Mouse (Mus musculus): ENCODE data around the gene Wbp1l. TPM values are rescaled to one million over a fixed set of nuclear protein-coding genes. Genes with fewer than 3 reads are reported as not detected.

The Wbp1l gene
- polyA plus RNA-seq, 1 experiment from 2014 or later, result 37.7 TPM

- ATAC-seq (ENCODE audit: low read depth) (no peak), DNase-seq (ENCODE audit: low spot score) (no peak)
- Histone ChIP-seq H3K27ac (replicated peaks; ENCODE audit: low read depth, low read length) (no peak overlapping the region), H3K4me2 (ENCODE audit: low read depth, low read length) (no peak overlapping the region), H3K36me3 (ENCODE audit: control insufficient read depth, insufficient read depth, low read length) (no peaks in the 10 kb centered on the region), H3K4me1 (ENCODE audit: control insufficient read depth, insufficient read depth, low read length) (no peaks in the 10 kb centered on the region), H3K9ac (ENCODE audit: low read depth, low read length) (no peak overlapping the region), H3K27me3 (replicated peaks; ENCODE audit: control insufficient read depth, insufficient read depth, low read length) (no peaks in the 10 kb centered on the region), H3K4me3 (ENCODE audit: low read depth, low read length) (no peak overlapping the region), H3K9me3 (ENCODE audit: control insufficient read depth, low read length) (no peaks in the 10 kb centered on the region)
- 64% methylated on average over 6 of the region's 6 CpGs for WGBS
Observed at GRCm38 (mm10) chr19:46662784-46663183, 63.9 kb downstream of the Wbp1l start.

- WGBS, result 43% methylated on average over 7 of the region's 7 CpGs
- Histone ChIP-seq H3K27ac (replicated peaks; ENCODE audit: low read depth, low read length) (no peak overlapping the region), H3K4me1 (ENCODE audit: control insufficient read depth, insufficient read depth, low read length) (no peaks in the 10 kb centered on the region), H3K27me3 (replicated peaks; ENCODE audit: control insufficient read depth, insufficient read depth, low read length) (no peaks in the 10 kb centered on the region), H3K4me2 (ENCODE audit: low read depth, low read length) (no peak overlapping the region), H3K36me3 (ENCODE audit: control insufficient read depth, insufficient read depth, low read length) (no peaks in the 10 kb centered on the region), H3K9ac (ENCODE audit: low read depth, low read length) (no peak overlapping the region), H3K9me3 (ENCODE audit: control insufficient read depth, low read length) (no peaks in the 10 kb centered on the region), H3K4me3 (ENCODE audit: low read depth, low read length) (no peak overlapping the region)
- peak; percentile 50 for DNase-seq (ENCODE audit: low spot score)
- ATAC-seq (ENCODE audit: low read depth), result peak; percentile 64; the same call in 1 of the 2 replicates
Observed at GRCm38 (mm10) chr19:46665474-46665873, 66.6 kb downstream of the Wbp1l start.

GRCm38 (mm10) chr19:46667300-46667699, 68.4 kb downstream of the Wbp1l start:
- Histone ChIP-seq H3K9ac (ENCODE audit: low read depth, low read length) (no peak overlapping the region), H3K9me3 (ENCODE audit: control insufficient read depth, low read length) (no peaks in the 10 kb centered on the region), H3K27me3 (replicated peaks; ENCODE audit: control insufficient read depth, insufficient read depth, low read length) (no peaks in the 10 kb centered on the region), H3K4me1 (ENCODE audit: control insufficient read depth, insufficient read depth, low read length) (no peaks in the 10 kb centered on the region), H3K4me2 (ENCODE audit: low read depth, low read length) (no peak overlapping the region), H3K27ac (replicated peaks; ENCODE audit: low read depth, low read length) (no peak overlapping the region), H3K36me3 (ENCODE audit: control insufficient read depth, insufficient read depth, low read length) (no peaks in the 10 kb centered on the region), H3K4me3 (ENCODE audit: low read depth, low read length) (no peak overlapping the region)
- DNase-seq (ENCODE audit: low spot score), result no peak
- ATAC-seq (ENCODE audit: low read depth), result no peak
- 59% methylated on average over 11 of the region's 11 CpGs for WGBS

DNA sequence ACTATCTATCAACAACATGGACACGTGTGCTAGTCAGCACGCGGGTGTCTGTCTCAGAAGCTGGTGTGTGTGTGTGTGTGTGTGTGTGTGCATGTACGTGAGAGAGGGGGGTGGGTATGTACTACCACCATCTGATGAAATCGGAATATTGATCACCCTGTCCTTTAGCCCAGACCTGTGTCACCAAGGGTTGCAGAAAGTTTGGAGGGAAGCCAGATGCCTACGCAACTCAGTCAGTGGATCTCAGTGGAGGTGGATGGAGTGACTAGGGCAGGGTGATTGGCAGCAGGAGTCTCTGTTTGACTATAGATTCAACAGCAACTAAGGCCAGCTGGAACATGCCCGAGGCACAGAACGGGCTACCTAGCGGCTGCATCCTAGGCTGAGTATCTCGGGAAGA, 69.4 kb downstream of the Wbp1l start:
- H3K4me3 ChIP-seq (ENCODE audit: low read depth, low read length), result no peak overlapping the region
- H3K4me1 ChIP-seq (ENCODE audit: control insufficient read depth, insufficient read depth, low read length), result no peaks in the 10 kb centered on the region
- no peak for ATAC-seq (ENCODE audit: low read depth)
- H3K9ac ChIP-seq (ENCODE audit: low read depth, low read length), result no peak overlapping the region
- H3K27me3 ChIP-seq (replicated peaks; ENCODE audit: control insufficient read depth, insufficient read depth, low read length), result no peaks in the 10 kb centered on the region
- no peak overlapping the region for H3K27ac ChIP-seq (replicated peaks; ENCODE audit: low read depth, low read length)
- no peaks in the 10 kb centered on the region for H3K9me3 ChIP-seq (ENCODE audit: control insufficient read depth, low read length)
- no peak for DNase-seq (ENCODE audit: low spot score)
- no peaks in the 10 kb centered on the region for H3K36me3 ChIP-seq (ENCODE audit: control insufficient read depth, insufficient read depth, low read length)
- WGBS, result 81% methylated on average over 10 of the region's 10 CpGs
- no peak overlapping the region for H3K4me2 ChIP-seq (ENCODE audit: low read depth, low read length)

GRCm38 (mm10) chr19:46669802-46670201, 70.9 kb downstream of the Wbp1l start:
- Histone ChIP-seq H3K9me3 (ENCODE audit: control insufficient read depth, low read length) (no peaks in the 10 kb centered on the region), H3K27me3 (replicated peaks; ENCODE audit: control insufficient read depth, insufficient read depth, low read length) (no peaks in the 10 kb centered on the region), H3K4me2 (ENCODE audit: low read depth, low read length) (no peak overlapping the region), H3K36me3 (ENCODE audit: control insufficient read depth, insufficient read depth, low read length) (no peaks in the 10 kb centered on the region), H3K27ac (replicated peaks; ENCODE audit: low read depth, low read length) (no peak overlapping the region), H3K4me1 (ENCODE audit: control insufficient read depth, insufficient read depth, low read length) (no peaks in the 10 kb centered on the region), H3K4me3 (ENCODE audit: low read depth, low read length) (no peak overlapping the region), H3K9ac (ENCODE audit: low read depth, low read length) (no peak overlapping the region)
- DNase-seq (ENCODE audit: low spot score), result no peak
- WGBS, result 83% methylated on average over 5 of the region's 5 CpGs
- no peak for ATAC-seq (ENCODE audit: low read depth)

DNA sequence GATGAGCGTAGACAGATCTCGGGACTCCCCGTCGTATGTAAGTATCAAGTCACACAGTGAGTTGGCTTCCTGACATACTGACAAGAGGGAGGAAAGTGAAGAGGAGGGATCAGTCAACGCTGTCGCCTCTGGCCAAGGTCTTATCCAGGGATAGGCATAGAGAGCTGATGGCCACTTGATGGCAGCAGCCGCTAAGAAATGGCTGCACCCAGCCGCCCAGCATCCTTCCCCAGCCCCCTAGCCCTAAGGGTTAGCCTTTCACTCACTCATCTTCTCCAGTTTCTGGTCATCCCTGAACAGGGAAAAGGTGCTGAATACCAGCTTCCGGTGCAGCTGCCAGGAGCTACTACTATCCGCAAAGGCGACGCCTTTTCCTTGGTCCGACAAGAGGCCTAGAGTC, 71.8 kb downstream of the Wbp1l start:
- H3K4me2 ChIP-seq (ENCODE audit: low read depth, low read length), result no peak overlapping the region
- DNase-seq (ENCODE audit: low spot score), result peak; percentile 44
- WGBS, result 14% methylated on average over 13 of the region's 13 CpGs
- no peak overlapping the region for H3K27ac ChIP-seq (replicated peaks; ENCODE audit: low read depth, low read length)
- no peaks in the 10 kb centered on the region for H3K4me1 ChIP-seq (ENCODE audit: control insufficient read depth, insufficient read depth, low read length)
- peak; percentile 76; the same call in 1 of the 2 replicates for ATAC-seq (ENCODE audit: low read depth)
- H3K27me3 ChIP-seq (replicated peaks; ENCODE audit: control insufficient read depth, insufficient read depth, low read length), result no peaks in the 10 kb centered on the region
- no peak overlapping the region for H3K9ac ChIP-seq (ENCODE audit: low read depth, low read length)
- no peaks in the 10 kb centered on the region for H3K9me3 ChIP-seq (ENCODE audit: control insufficient read depth, low read length)
- no peaks in the 10 kb centered on the region for H3K36me3 ChIP-seq (ENCODE audit: control insufficient read depth, insufficient read depth, low read length)
- no peak overlapping the region for H3K4me3 ChIP-seq (ENCODE audit: low read depth, low read length)

DNA sequence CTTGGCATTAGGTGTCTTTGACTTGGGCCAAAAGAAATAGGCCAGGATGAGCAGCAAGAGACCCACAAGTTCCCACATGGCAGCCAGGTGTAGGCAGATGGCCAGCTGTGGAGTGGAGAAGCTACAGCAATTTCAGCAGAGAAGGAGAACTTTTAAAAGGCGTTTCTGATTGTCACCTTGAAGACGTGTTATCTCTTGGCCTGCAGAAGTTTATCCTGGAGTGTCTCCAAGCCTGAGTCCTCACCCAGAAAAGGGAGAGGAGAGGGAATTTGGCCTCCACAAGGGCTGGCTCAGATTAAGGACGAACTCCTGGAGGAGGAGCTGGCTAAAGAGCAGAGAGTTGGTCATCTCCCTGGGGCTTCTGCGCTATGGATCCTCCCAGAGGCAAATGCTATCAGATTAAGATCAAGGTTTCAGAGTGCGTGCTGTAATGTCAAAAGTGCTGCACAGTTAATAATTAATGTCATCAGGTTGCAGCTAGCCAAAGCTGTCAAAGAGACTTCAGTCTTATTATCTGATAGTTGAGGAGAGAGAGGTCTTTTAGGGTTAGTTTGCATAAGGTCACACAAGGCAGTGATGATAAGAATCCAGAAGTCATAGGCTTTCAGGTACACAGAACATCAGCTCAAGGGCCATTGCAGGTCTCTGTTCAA, 74.0 kb downstream of the Wbp1l start, which contains the start of gene Cyp17a1:
Gene Cyp17a1, minus strand, starts transcription at position 407 of the 653 bp plus-strand sequence.
- Histone ChIP-seq H3K4me2 (ENCODE audit: low read depth, low read length) (no peak within 1 kb of the TSS), H3K27ac (replicated peaks; ENCODE audit: low read depth, low read length) (no peak within 1 kb of the TSS), H3K9ac (ENCODE audit: low read depth, low read length) (no peak within 1 kb of the TSS), H3K4me1 (ENCODE audit: control insufficient read depth, insufficient read depth, low read length) (no peaks in the 10 kb centered on the region), H3K36me3 (ENCODE audit: control insufficient read depth, insufficient read depth, low read length) (no peaks in the 10 kb centered on the region), H3K27me3 (replicated peaks; ENCODE audit: control insufficient read depth, insufficient read depth, low read length) (no peaks in the 10 kb centered on the region), H3K9me3 (ENCODE audit: control insufficient read depth, low read length) (no peaks in the 10 kb centered on the region), H3K4me3 (ENCODE audit: low read depth, low read length) (no peak within 1 kb of the TSS)
- ATAC-seq (ENCODE audit: low read depth) (no peak), DNase-seq (ENCODE audit: low spot score) (no peak)
- WGBS, result 62% methylated on average over 5 of the region's 5 CpGs

DNA sequence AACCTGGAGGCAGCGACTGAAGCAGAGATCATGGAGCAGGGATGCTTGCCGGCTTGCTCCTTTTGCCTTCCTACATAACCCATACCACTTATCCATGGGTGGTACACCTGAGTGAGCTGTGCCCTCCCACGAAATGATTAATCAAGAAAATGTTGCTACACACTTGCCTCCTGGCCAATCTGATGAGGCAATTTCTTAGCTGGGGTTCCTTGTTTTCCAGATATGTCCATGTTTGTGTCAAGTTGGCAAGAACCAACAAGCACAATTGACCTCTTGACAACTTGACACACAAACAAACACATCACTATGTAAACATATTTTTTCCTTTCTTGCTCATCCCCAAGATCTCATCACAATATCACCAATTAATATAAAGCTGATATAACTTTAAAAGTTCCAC, 76.8 kb downstream of the Wbp1l start:
- 86% methylated on average over 3 of the region's 3 CpGs for WGBS

DNA sequence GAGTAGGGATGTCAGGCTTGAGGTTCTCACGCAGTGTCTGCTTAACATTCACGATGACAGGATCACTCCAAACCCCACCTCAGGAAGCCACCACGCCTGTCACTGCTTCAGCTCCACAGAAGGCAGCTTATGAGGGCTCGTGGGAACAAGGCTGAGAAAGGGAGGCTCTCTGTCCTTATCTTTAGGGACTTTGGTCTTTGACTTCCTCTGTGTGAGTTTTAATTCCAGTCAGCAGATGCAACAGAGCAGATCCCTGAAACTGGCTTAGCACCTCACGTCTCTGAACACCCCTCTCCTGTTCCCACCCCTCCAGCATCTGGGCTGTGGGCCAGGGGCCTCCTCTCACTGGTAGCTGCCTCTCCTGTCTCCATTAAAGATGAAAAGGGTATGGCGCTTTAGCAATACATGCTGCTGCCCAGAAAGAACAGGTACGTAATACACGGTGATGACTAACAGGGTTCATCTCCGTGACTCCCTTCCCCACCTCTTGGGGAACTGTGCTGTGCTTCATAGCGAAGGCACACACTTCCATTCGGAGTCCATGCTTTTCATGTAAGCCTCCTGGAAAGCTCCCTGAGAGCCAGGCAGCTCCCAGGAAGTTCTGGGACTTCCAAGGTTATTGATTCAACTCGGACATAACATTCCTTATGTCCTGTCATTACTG, 81.0 kb downstream of the Wbp1l start:
- H3K36me3 ChIP-seq (ENCODE audit: control insufficient read depth, insufficient read depth, low read length), result no peaks in the 10 kb centered on the region
- no peak for ATAC-seq (ENCODE audit: low read depth)
- no peaks in the 10 kb centered on the region for H3K27me3 ChIP-seq (replicated peaks; ENCODE audit: control insufficient read depth, insufficient read depth, low read length)
- no peaks in the 10 kb centered on the region for H3K9me3 ChIP-seq (ENCODE audit: control insufficient read depth, low read length)
- no peak overlapping the region for H3K27ac ChIP-seq (replicated peaks; ENCODE audit: low read depth, low read length)
- 66% methylated on average over 12 of the region's 12 CpGs for WGBS
- H3K4me2 ChIP-seq (ENCODE audit: low read depth, low read length), result no peak overlapping the region
- H3K4me1 ChIP-seq (ENCODE audit: control insufficient read depth, insufficient read depth, low read length), result no peaks in the 10 kb centered on the region
- no peak overlapping the region for H3K9ac ChIP-seq (ENCODE audit: low read depth, low read length)
- no peak for DNase-seq (ENCODE audit: low spot score)
- H3K4me3 ChIP-seq (ENCODE audit: low read depth, low read length), result no peak overlapping the region

More for the DNA sequence above, 76.8 kb downstream of the Wbp1l start:
- H3K36me3 ChIP-seq (ENCODE audit: control insufficient read depth, insufficient read depth, low read length), result no peaks in the 10 kb centered on the region
- no peaks in the 10 kb centered on the region for H3K27me3 ChIP-seq (replicated peaks; ENCODE audit: control insufficient read depth, insufficient read depth, low read length)
- H3K4me2 ChIP-seq (ENCODE audit: low read depth, low read length), result no peak overlapping the region
- DNase-seq (ENCODE audit: low spot score), result no peak
- no peak overlapping the region for H3K27ac ChIP-seq (replicated peaks; ENCODE audit: low read depth, low read length)
- H3K4me1 ChIP-seq (ENCODE audit: control insufficient read depth, insufficient read depth, low read length), result no peaks in the 10 kb centered on the region
- H3K4me3 ChIP-seq (ENCODE audit: low read depth, low read length), result no peak overlapping the region
- no peak overlapping the region for H3K9ac ChIP-seq (ENCODE audit: low read depth, low read length)
- no peaks in the 10 kb centered on the region for H3K9me3 ChIP-seq (ENCODE audit: control insufficient read depth, low read length)
- no peak for ATAC-seq (ENCODE audit: low read depth)

Data from embryonic facial prominence, embryonic 14.5 days (tissue).